Mouse (Mus musculus) myocyte (in vitro differentiated cells): ENCODE measurements around the gene Kmt2e. TPM values are rescaled to one million over a fixed set of nuclear protein-coding genes. Genes with fewer than 3 reads are reported as not detected.

Experiments
- H3K27me3 ChIP-seq: one replicate; pipeline ENCODE4 v1.6.1; 2011; ENCODE audit not compliant: control insufficient read depth, insufficient read depth, insufficient read length
- H3K36me3 ChIP-seq: one replicate; pipeline ENCODE4 v1.6.1; 2011; ENCODE audit not compliant: control insufficient read depth, insufficient read depth
- H3K4me2 ChIP-seq: one replicate; pipeline ENCODE4 v1.6.1; 2011; ENCODE audit warnings: low read depth, control low read depth
- H3K4me3 ChIP-seq: one replicate; pipeline ENCODE4 v1.5.1; 2011; ENCODE audit warnings: mild to moderate bottlenecking, control low read depth, moderate library complexity
- H3K79me2 ChIP-seq: one replicate; pipeline ENCODE4 v1.6.1; 2011; ENCODE audit not compliant: control insufficient read depth, insufficient read depth
- H3ac ChIP-seq: one replicate; pipeline ENCODE4 v1.6.1; 2011; ENCODE audit not compliant: control insufficient read depth, insufficient read length
- CEBPB ChIP-seq: IDR thresholded peaks from 2 replicates; pipeline ENCODE4 v1.6.1; 2011; ENCODE audit warnings: mild to moderate bottlenecking, moderate library complexity; ENCODE audit not compliant: poor library complexity, insufficient read depth, severe bottlenecking
- E2F4 ChIP-seq: IDR thresholded peaks from one replicate; pipeline ENCODE4 v1.6.1; 2011; ENCODE audit warnings: mild to moderate bottlenecking, control low read depth, moderate library complexity; ENCODE audit not compliant: insufficient read depth
- MAX ChIP-seq: IDR thresholded peaks from one replicate; pipeline ENCODE4 v1.6.1; 2011; ENCODE audit warnings: low read depth, mild to moderate bottlenecking, control low read depth
- MYOD1 ChIP-seq, 3 experiments: IDR thresholded peaks; one replicate each; pipeline ENCODE4 v1.6.1; 2011; ENCODE audit warnings: control low read depth in 2 of 3, low read depth in 2 of 3, mild to moderate bottlenecking in 2 of 3, moderate library complexity in 1 of 3; ENCODE audit not compliant: insufficient read length in 2 of 3, control insufficient read depth in 1 of 3
- MYOG ChIP-seq, 3 experiments: IDR thresholded peaks; one replicate each; pipeline ENCODE4 v1.6.1; 2011; ENCODE audit warnings: control low read depth in 2 of 3, low read depth in 2 of 3, mild to moderate bottlenecking in 2 of 3; ENCODE audit not compliant: insufficient read length in 2 of 3, control insufficient read depth in 1 of 3, insufficient read depth in 1 of 3
- POLR2A ChIP-seq: IDR thresholded peaks from one replicate; pipeline ENCODE4 v1.6.1; 2011; ENCODE audit warnings: low read depth, mild to moderate bottlenecking, control low read depth, moderate library complexity; ENCODE audit not compliant: insufficient read length
- POLR2AphosphoS2 ChIP-seq: IDR thresholded peaks from one replicate; pipeline ENCODE4 v1.6.1; 2011; ENCODE audit warnings: low read depth, control low read depth; ENCODE audit not compliant: insufficient read length
- REST ChIP-seq: IDR thresholded peaks from one replicate; pipeline ENCODE4 v1.6.1; 2011; ENCODE audit warnings: mild to moderate bottlenecking, control low read depth, moderate library complexity; ENCODE audit not compliant: insufficient read depth, insufficient read length
- SRF ChIP-seq: IDR thresholded peaks from one replicate; pipeline ENCODE4 v1.6.1; 2011; ENCODE audit warnings: low read depth; ENCODE audit not compliant: control insufficient read depth, insufficient read length
- TCF12 ChIP-seq: IDR thresholded peaks from one replicate; pipeline ENCODE4 v1.6.1; 2011; ENCODE audit warnings: mild to moderate bottlenecking, control low read depth; ENCODE audit not compliant: poor library complexity, insufficient read depth, severe bottlenecking
- TCF3 ChIP-seq: IDR thresholded peaks from one replicate; pipeline ENCODE4 v1.6.1; 2011; ENCODE audit warnings: low read depth, control low read depth; ENCODE audit not compliant: insufficient read length
- USF1 ChIP-seq: IDR thresholded peaks from one replicate; pipeline ENCODE4 v1.6.1; 2011; ENCODE audit warnings: low read depth, mild to moderate bottlenecking, control low read depth, moderate library complexity
- polyA plus RNA-seq: library from polyadenylated mRNA; unstranded; fragments of >200 nt; fragmentation: generic; extraction: Trizol; gene quantifications from one replicate; pipeline ENCODE4 v1.2.1, GENCODE M21; 2012; ENCODE audit warnings: missing spikeins

Gene Kmt2e
- polyA plus RNA-seq, 1 experiment = 9.0 TPM

DNA sequence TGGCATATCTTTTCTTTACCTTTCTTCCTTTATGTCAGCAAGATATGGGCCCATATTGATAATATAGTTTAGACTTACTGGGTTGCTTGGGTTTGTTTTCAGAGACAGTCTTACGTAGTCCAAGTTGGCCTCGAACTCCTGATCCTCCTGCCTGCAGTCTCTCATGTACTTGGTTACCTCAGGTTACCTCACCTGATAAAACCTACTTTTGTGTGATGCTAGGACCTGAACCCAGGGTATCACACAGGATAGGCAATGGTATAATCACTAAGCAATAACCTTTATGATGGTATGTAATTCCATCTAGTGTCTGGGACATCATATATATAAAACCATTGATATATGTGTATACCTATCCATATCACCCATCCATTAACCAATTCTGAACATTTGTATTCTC is 12.8 kb upstream of the Kmt2e start:
- H3K4me2 ChIP-seq = no peak overlapping the region
- H3K4me3 ChIP-seq = no peak overlapping the region
- H3K79me2 ChIP-seq = peaks cover 95% of the 10 kb centered on the region
- peaks cover 20% of the 10 kb centered on the region for H3K36me3 ChIP-seq
- TF ChIP-seq USF1 = no peak
- TF ChIP-seq POLR2AphosphoS2 = no peak
- no peak for TF ChIP-seq POLR2A
- TF ChIP-seq TCF3 = no peak
- no peak for TF ChIP-seq TCF12
- TF ChIP-seq MYOD1 (IDR thresholded peaks at IDR 0.05; ENCODE audit: control insufficient read depth in 1 of 3, insufficient read length in 2 of 3, low read depth in 2 of 3) = no peak
- no peak for TF ChIP-seq CEBPB
- TF ChIP-seq MYOG (IDR thresholded peaks at IDR 0.05; ENCODE audit: control insufficient read depth in 1 of 3, insufficient read depth in 1 of 3, insufficient read length in 2 of 3, low read depth in 2 of 3) = no peak
- no peak for TF ChIP-seq E2F4
- no peak for TF ChIP-seq SRF
- no peak for TF ChIP-seq MAX
- no peak for TF ChIP-seq REST
- H3ac ChIP-seq = no peak overlapping the region
- H3K27me3 ChIP-seq = no peaks in the 10 kb centered on the region

DNA sequence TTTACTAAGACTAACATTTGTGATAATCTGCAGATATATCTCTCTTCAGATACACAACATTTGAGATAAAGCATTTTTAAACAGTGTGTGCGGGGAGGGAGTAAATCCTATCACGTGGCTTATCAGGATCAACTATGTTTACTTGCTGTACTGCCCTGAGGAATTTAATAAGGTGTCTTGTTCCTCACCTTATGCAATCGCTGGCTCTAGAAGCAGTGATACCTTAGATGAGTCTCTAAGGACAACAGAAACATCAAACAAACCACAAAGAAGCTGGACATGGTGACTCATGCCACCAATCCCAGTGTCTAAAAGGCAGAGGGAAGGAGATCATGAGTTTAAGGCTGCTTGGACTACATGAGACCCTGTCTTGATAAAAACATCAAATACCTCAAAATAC is 11.2 kb upstream of the Kmt2e start:
- Histone ChIP-seq H3ac (no peak overlapping the region), H3K36me3 (peaks cover 26% of the 10 kb centered on the region)
- TF ChIP-seq REST (no peak), POLR2A (no peak), USF1 (peak; percentile 49), CEBPB (peak; percentile 73)

DNA sequence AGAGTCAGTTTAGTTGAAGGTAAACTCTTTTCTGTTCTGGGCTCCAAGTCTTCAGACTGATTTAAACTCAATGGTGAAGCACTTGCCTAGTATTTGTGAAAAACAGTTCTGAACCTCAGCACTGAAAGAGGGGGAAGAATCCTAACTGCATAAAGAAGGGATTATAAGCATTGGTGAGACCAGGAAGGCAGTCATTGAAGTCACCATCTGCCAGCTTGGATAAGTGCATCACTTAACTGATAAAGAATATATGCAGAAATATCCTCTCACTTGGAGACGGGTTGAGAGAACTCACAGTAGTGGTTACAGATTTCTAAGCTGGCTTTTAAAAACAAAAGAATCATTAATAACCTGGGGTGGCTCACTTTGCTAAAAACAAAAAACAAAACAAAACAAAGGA is 6.7 kb upstream of the Kmt2e start:
- Histone ChIP-seq H3K79me2 (peaks cover 100% of the 10 kb centered on the region), H3K4me2 (no peak overlapping the region), H3ac (no peak overlapping the region), H3K27me3 (no peaks in the 10 kb centered on the region), H3K36me3 (peaks cover 14% of the 10 kb centered on the region), H3K4me3 (no peak overlapping the region)
- no peak for TF ChIP-seq MAX
- TF ChIP-seq POLR2AphosphoS2 = no peak
- TF ChIP-seq TCF12 = no peak
- TF ChIP-seq REST = no peak
- TF ChIP-seq MYOG (IDR thresholded peaks at IDR 0.05; ENCODE audit: control insufficient read depth in 1 of 3, insufficient read depth in 1 of 3, insufficient read length in 2 of 3, low read depth in 2 of 3) = no peak
- no peak for TF ChIP-seq USF1
- TF ChIP-seq POLR2A = no peak
- TF ChIP-seq SRF = no peak
- no peak for TF ChIP-seq E2F4
- TF ChIP-seq CEBPB = no peak
- TF ChIP-seq TCF3 = no peak
- no peak for TF ChIP-seq MYOD1 (IDR thresholded peaks at IDR 0.05; ENCODE audit: control insufficient read depth in 1 of 3, insufficient read length in 2 of 3, low read depth in 2 of 3)

More for the DNA sequence above, 11.2 kb upstream of the Kmt2e start:
- Histone ChIP-seq H3K4me3 (no peak overlapping the region), H3K27me3 (no peaks in the 10 kb centered on the region), H3K79me2 (peaks cover 95% of the 10 kb centered on the region), H3K4me2 (peak overlapping the region; percentile 14)

DNA sequence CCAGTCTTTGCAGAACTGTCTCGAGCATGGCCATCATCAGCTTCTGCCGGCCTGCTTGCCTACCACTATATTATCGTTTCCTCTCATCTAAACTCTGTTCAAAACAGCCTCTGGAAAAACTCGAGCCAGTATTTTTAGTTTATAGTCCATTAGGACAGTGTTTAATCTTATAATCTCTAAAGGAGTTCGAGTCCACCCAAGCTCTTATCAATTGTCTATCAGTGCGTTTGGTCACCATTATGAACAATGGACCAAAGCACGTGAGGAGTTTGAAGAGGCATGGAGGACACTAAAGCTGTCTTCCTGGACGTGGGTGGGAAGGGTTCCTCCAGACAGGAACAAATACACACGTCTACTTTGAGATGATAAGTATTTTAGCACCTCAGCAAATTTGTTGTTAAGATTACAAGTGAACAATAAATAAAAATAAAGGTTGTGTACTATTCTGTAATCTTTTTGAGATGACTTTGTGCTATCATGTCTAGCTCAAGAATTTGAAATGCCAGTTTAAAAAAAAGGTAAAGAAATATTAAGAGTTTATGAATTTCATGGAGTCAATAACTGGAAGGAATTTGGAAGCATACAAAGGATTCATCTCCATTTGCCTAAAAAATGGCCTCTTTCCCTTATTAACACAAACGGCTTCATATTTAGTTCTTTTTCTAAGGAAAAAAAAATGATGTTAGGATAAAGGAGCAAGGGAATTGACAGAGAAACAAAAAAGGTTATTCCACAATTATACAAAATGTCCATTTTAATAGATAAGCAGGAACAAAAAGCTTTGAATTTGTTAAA is 3.0 kb upstream of the Kmt2e start:
- H3K4me2 ChIP-seq = peak overlapping the region; percentile 79
- H3ac ChIP-seq = no peak overlapping the region
- H3K79me2 ChIP-seq = peaks cover 82% of the 10 kb centered on the region
- no peaks in the 10 kb centered on the region for H3K27me3 ChIP-seq
- TF ChIP-seq MYOD1 (IDR thresholded peaks at IDR 0.05; ENCODE audit: control insufficient read depth in 1 of 3, insufficient read length in 2 of 3, low read depth in 2 of 3) = no peak
- peak; percentile 20 for TF ChIP-seq POLR2AphosphoS2
- peak overlapping the region; percentile 99 for H3K4me3 ChIP-seq
- peaks cover 6% of the 10 kb centered on the region for H3K36me3 ChIP-seq

DNA sequence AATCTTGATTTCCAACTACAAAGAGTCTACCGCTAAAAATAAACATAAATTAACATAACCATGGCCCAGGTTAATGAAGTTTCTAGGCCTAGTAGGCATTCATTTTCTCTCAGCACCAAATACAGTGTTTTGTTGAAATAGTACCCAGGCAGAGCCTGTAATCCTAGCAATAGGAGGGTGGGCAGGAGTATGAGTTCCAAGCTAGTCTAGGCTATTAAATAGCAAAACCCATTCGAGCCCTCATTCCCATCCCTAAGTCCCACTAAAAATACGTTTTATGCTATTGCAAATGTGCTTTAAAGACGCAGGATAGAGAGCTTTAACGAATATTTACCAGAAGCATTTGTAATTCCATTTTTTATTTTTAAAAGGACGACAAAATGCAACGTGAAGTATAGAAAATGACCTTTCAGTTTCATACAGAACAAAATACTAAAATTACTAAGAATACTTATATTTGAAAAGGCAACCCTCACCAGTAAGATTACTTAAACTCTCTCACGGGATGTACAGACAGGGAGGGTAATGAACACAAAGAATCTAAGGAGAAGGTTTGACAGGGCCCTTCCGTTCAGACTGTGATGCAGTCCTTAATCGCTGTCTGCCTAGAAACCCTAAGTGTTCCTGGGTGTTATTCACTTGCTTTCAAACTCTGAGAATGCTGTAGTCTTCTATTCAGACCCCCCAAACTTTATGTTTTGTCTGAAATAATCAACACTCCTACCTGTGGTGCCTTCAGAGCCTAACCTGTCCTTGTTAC is 2.1 kb upstream of the Kmt2e start:
- no peaks in the 10 kb centered on the region for H3K27me3 ChIP-seq
- H3K4me3 ChIP-seq = peak overlapping the region; percentile 99
- peak overlapping the region; percentile 97 for H3ac ChIP-seq
- peak overlapping the region; percentile 79 for H3K4me2 ChIP-seq
- TF ChIP-seq MYOD1 (IDR thresholded peaks at IDR 0.05; ENCODE audit: control insufficient read depth in 1 of 3, insufficient read length in 2 of 3, low read depth in 2 of 3) = no peak
- TF ChIP-seq USF1 = no peak
- TF ChIP-seq TCF3 = no peak
- no peak for TF ChIP-seq MAX
- no peak for TF ChIP-seq E2F4
- TF ChIP-seq SRF = no peak
- no peak for TF ChIP-seq MYOG (IDR thresholded peaks at IDR 0.05; ENCODE audit: control insufficient read depth in 1 of 3, insufficient read depth in 1 of 3, insufficient read length in 2 of 3, low read depth in 2 of 3)
- TF ChIP-seq REST = no peak
- no peak for TF ChIP-seq POLR2A
- TF ChIP-seq TCF12 = no peak
- TF ChIP-seq POLR2AphosphoS2 = no peak
- no peak for TF ChIP-seq CEBPB
- peaks cover 82% of the 10 kb centered on the region for H3K79me2 ChIP-seq
- peaks cover 5% of the 10 kb centered on the region for H3K36me3 ChIP-seq
